Mouse (Mus musculus): ENCODE results near the gene Cebpe.

Gene Cebpe

GRCm38 (mm10) chr14:54676290-54676689 lies 35.7 kb downstream of the Cebpe start:
- DNase-seq (ENCODE audit: low read depth, low spot score), result no peak

GRCm38 (mm10) chr14:54674317-54674716 lies 37.7 kb downstream of the Cebpe start:
- DNase-seq (ENCODE audit: low read depth, low spot score), result no peak

- no peak for DNase-seq (ENCODE audit: low read depth, low spot score)
Observed at GRCm38 (mm10) chr14:54669381-54669780, 42.6 kb downstream of the Cebpe start.

- no peak for DNase-seq (ENCODE audit: low read depth, low spot score)
Observed at GRCm38 (mm10) chr14:54664477-54665222, 47.3 kb downstream of the Cebpe start.
